Mouse (Mus musculus) liver, embryonic 14.5 days (tissue): ENCODE results near the gene Trmt13. TPM values are rescaled to one million over a fixed set of nuclear protein-coding genes. Genes with fewer than 3 reads are reported as not detected.

Experiments
- ATAC-seq: fragments of 200-750 bp; cut with Nextera tagmentation; 2 replicates; pipeline ENCODE4 v1.8.0; 2017; ENCODE audit warnings: moderate number of reproducible peaks, mild to moderate bottlenecking, moderate library complexity; ENCODE audit not compliant: insufficient read depth
- DNase-seq, 3 experiments: peaks; one replicate each; pipeline ENCODE4 v3.0.0-alpha.2; 2012 to 2013; ENCODE audit warnings: low read depth in 3 of 3, low spot score in 3 of 3
- H3K27ac ChIP-seq: fragments of 300-500 bp; sonication (generic); 2 replicates; pipeline ENCODE4 v1.5.1; 2014; ENCODE audit warnings: moderate library complexity, mild to moderate bottlenecking, control low read depth, inconsistent platforms
- H3K27me3 ChIP-seq: fragments of 300-500 bp; sonication (generic); 2 replicates; pipeline ENCODE4 v1.6.1; 2014; ENCODE audit warnings: mild to moderate bottlenecking, low read length, moderate library complexity; ENCODE audit not compliant: control insufficient read depth, insufficient read depth
- H3K36me3 ChIP-seq: fragments of 300-500 bp; sonication (generic); replicated peaks from 2 replicates; pipeline ENCODE4 v1.6.1; 2014; ENCODE audit warnings: low read depth; ENCODE audit not compliant: control insufficient read depth, insufficient read depth
- H3K4me1 ChIP-seq, 2 experiments: fragments of 200-500 bp in 1 of 2; fragments of 300-500 bp in 1 of 2; sonication (generic) in 1 of 2; replicated peaks; 2 replicates each; pipeline ENCODE4 v1.6.1; 2012 to 2014; ENCODE audit warnings: antibody characterized with exemption in 1 of 2, inconsistent platforms in 1 of 2, low read length in 1 of 2; ENCODE audit not compliant: control insufficient read depth in 2 of 2, insufficient read depth in 2 of 2
- H3K4me2 ChIP-seq: fragments of 300-500 bp; sonication (generic); 2 replicates; pipeline ENCODE4 v1.6.1; 2014; ENCODE audit warnings: low read depth, mild to moderate bottlenecking, control low read depth, moderate library complexity
- H3K4me3 ChIP-seq, 2 experiments: fragments of 200-500 bp in 1 of 2; fragments of 300-500 bp in 1 of 2; sonication (generic) in 1 of 2; 2 replicates each; pipeline ENCODE4 v1.5.1; 2012 to 2014; ENCODE audit warnings: low read depth in 2 of 2, low read length in 2 of 2, mild to moderate bottlenecking in 2 of 2, control low read depth in 1 of 2, inconsistent platforms in 1 of 2, moderate library complexity in 1 of 2; ENCODE audit not compliant: insufficient read depth in 1 of 2
- H3K9ac ChIP-seq: fragments of 300-500 bp; sonication (generic); replicated peaks from 2 replicates; pipeline ENCODE4 v1.6.1; 2014; ENCODE audit warnings: mild to moderate bottlenecking, control low read depth, moderate library complexity
- H3K9me3 ChIP-seq: fragments of 300-500 bp; sonication (generic); 2 replicates; pipeline ENCODE4 v1.6.1; 2016; ENCODE audit warnings: low read length, mixed read lengths; ENCODE audit not compliant: control insufficient read depth
- CTCF ChIP-seq: IDR thresholded peaks from 2 replicates; pipeline ENCODE4 v1.5.1; 2016; ENCODE audit warnings: antibody characterized with exemption, low read depth, control low read depth
- EP300 ChIP-seq: IDR thresholded peaks from 2 replicates; pipeline ENCODE4 v1.6.1; 2016; ENCODE audit warnings: antibody characterized with exemption, low read depth
- WGBS: fragments of 180-500 bp; shearing (Covaris S2); extraction: QIAGEN DNeasy Blood & Tissue Kit; methylation state at CpG from one replicate; pipeline ENCODE4 v1.1.7; 2014; ENCODE audit not compliant: insufficient replicate concordance; 5-methylcytosine and 5-hydroxymethylcytosine counted together
- polyA plus RNA-seq, 2 experiments: library from polyadenylated mRNA; depleted of rRNA in 1 of 2; stranded (reverse) in 1 of 2; unstranded in 1 of 2; fragments of >200 nt; fragmentation: Nextera tagmentation in 1 of 2; extraction: Ambion mirVana in 1 of 2; gene quantifications; 2 replicates each; pipeline versions ENCODE4 v1.2.1 to v1.2.3; 2012 to 2014

Trmt13 gene
- polyA plus RNA-seq (2012; rRNA removed) (3.7 and 7.3 TPM in 2 replicates), polyA plus RNA-seq (2014; fragmentation: Nextera tagmentation; extraction: Ambion mirVana) (5.2 and 7.8 TPM in 2 replicates)

DNA sequence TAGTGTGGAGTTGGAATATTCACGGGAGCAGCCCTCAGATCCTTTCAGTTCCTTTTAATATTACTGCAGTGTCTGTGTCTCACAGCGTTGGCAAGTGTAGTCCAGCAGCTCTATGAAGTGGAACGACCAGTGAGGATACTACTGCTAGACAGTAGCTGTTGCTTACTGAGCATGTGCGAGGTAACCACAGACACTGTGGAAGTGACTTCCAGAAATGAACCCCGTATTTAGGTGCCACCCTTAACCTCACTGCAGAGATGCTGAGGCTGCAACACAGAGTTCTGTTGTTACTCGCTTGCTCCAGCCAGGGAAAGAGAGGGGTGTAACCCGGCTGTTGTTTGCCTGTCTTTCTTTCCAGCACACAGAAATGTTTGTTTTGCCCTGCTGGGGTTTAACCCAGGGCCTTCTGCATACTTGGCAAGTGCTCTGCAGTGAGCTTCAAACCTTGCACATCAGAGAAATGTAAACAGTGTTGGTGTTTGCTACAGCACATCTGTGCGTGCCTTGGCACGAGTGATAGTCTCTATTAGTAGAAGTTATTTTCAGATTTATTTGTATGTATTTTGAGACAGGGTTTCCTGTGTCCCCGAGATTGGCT, at the start of gene Trmt13:
Gene Trmt13, minus strand, starts transcription at position 293 of the 598 bp plus-strand sequence.
- Histone ChIP-seq H3K27ac (no peak within 1 kb of the TSS), H3K4me2 (no peak within 1 kb of the TSS), H3K27me3 (no peaks in the 10 kb centered on the region), H3K4me1 (peaks cover 0 to 8% of the 10 kb centered on the region in 2 experiments; a peak in 2 of 4 replicates), H3K9me3 (no peaks in the 10 kb centered on the region), H3K36me3 (peaks cover 52% of the 10 kb centered on the region), H3K9ac (no peak within 1 kb of the TSS), H3K4me3 (no peak within 1 kb of the TSS)
- 73% methylated on average over 10 of the region's 10 CpGs for WGBS
- DNase-seq (no peak), ATAC-seq (peak; percentile 54; the same call in 1 of the 2 replicates)
- TF ChIP-seq CTCF = no peak
- no peak for TF ChIP-seq EP300

- Histone ChIP-seq H3K4me2 (peak within 1 kb of the TSS; percentile 79), H3K27me3 (no peaks in the 10 kb centered on the region), H3K27ac (peak within 1 kb of the TSS; percentile 68), H3K36me3 (no peaks in the 10 kb centered on the region; the same call in 1 of the 2 replicates), H3K9me3 (no peaks in the 10 kb centered on the region), H3K4me3 (peak within 1 kb of the TSS; percentile 76 to 88), H3K4me1 (peaks cover 24 to 32% of the 10 kb centered on the region in 2 experiments), H3K9ac (peak within 1 kb of the TSS; percentile 89)
- WGBS = under 1% methylated on average over 39 of the region's 39 CpGs
- DNase-seq (peak; percentile 89 to 93 (median 91)), ATAC-seq (peak; percentile 96)
- TF ChIP-seq CTCF (no peak), EP300 (no peak)
Measured at GRCm38 (mm10) chr3:116662463-116662863, 48.1 kb upstream of the Trmt13 start, which contains the start of gene Mfsd14a. Gene Mfsd14a, minus strand, starts transcription at chr3:116662677.

- Histone ChIP-seq H3K4me2 (peak overlapping the region; percentile 74), H3K36me3 (no peaks in the 10 kb centered on the region), H3K27ac (peak overlapping the region; percentile 68), H3K27me3 (no peaks in the 10 kb centered on the region), H3K4me1 (peaks cover 24 to 35% of the 10 kb centered on the region in 2 experiments), H3K9ac (peak overlapping the region; percentile 89), H3K4me3 (peak overlapping the region; percentile 76 to 88), H3K9me3 (no peaks in the 10 kb centered on the region)
- DNase-seq (peak; percentile 30 to 36 (median 30)), ATAC-seq (peak; percentile 80)
- no peak for TF ChIP-seq CTCF
- TF ChIP-seq EP300 = no peak
- under 1% methylated on average over 65 of the region's 68 CpGs for WGBS
Measured at GRCm38 (mm10) chr3:116661870-116662414, 47.6 kb upstream of the Trmt13 start.

DNA sequence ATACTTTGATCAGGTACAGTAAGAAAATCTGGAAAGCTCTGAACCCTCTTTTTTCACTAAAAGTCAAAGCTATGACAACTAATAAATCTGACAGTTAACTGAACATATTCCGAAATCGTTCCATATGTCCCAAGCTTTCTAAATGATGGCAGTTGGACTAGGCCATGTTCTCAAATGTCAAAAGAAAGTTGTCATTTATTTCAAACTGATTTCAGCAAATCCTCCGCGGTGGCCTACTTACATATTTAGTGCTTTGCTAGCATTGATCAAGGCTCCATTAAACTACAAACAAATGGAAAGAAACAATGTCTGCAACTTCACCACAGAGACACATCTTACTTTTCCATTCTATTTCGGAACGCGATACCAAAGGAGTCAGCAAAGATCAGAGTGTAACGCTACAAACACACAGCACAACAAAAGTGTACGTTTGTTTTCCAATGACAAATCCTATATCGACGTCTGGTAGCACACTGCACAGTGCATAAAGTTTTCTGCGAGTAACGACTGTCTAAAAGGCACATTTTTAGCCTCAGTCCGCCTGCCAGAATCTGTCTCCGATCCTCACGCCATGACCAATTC, 47.0 kb upstream of the Trmt13 start:
- Histone ChIP-seq H3K36me3 (no peaks in the 10 kb centered on the region), H3K4me2 (peak overlapping the region; percentile 74), H3K9me3 (no peaks in the 10 kb centered on the region), H3K9ac (peak overlapping the region; percentile 89), H3K27ac (peak overlapping the region; percentile 68), H3K4me1 (peaks cover 24 to 35% of the 10 kb centered on the region in 2 experiments), H3K27me3 (no peaks in the 10 kb centered on the region), H3K4me3 (peak overlapping the region; percentile 76 to 88)
- DNase-seq (no peak), ATAC-seq (no peak)
- WGBS = 5% methylated on average over 16 of the region's 16 CpGs
- no peak for TF ChIP-seq CTCF
- no peak for TF ChIP-seq EP300

DNA sequence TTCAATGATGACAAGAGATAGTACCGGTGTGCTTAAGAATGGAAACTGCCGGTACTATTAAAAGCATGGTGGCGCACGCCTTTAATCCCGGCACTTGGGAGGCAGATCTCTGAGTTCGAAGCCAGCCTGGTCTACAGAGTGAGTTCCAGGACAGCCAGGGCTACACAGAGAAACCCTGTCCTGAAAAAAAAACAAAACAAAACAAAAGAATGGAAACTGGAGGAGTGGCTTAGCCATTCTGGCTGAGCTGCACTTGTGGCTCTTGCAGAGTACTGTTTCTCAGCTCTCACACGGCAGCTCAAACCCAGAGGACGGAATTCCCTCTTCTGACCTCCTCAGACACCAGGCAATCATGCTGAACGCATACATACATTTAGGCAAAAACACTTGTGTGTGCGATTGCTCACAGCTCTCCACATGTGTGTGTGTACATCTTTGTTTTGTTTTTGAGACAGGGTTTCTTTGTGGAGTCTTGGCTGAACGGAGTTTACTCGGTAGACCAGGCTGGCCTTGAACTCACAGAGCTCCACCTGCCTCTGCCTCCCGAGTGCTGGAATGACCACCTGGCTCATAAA, 45.6 kb upstream of the Trmt13 start:
- Histone ChIP-seq H3K4me2 (peak overlapping the region; percentile 74), H3K9me3 (no peaks in the 10 kb centered on the region), H3K4me1 (peaks cover 24 to 35% of the 10 kb centered on the region in 2 experiments), H3K4me3 (peak overlapping the region in 1 of 2 experiments; percentile 23; a peak in 1 of 4 replicates), H3K27me3 (no peaks in the 10 kb centered on the region), H3K27ac (no peak overlapping the region), H3K36me3 (no peaks in the 10 kb centered on the region), H3K9ac (peak overlapping the region; percentile 36)
- DNase-seq = no peak
- WGBS = 66% methylated on average over 13 of the region's 13 CpGs
- ATAC-seq = no peak
- no peak for TF ChIP-seq CTCF
